Mouse (Mus musculus) kidney, adult 18-20 months (tissue): ENCODE data around the gene Olfr780.
"Not testable (repeated sequence)": the region's sequence is repeated elsewhere in the genome, so short reads cannot be mapped to it uniquely, and the experiment has no call there.

Experiments
- DNase-seq: peaks from one replicate; pipeline ENCODE4 v3.0.0; 2021

Olfr780 gene

DNA sequence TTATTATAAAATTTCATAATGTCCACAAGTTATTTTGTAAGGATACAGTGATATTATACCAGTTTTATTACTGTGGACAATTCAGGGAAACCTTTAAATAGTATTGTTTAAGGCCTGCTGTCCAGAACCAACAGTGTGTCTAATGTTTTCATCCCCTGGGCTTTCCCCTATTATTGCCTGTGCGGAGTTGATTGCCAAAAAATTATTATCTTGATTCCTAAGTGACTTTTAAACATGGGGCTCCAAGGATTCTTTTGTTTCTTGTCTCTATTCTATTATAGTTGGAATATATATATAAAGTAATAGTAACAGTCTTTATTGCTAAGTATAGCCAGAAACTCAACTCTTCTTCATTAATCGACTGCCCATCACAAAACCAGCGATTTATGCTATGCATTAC lies at the start of gene Olfr780:
Olfr780 (plus strand) TSS at position 301 of the 400 bp plus-strand sequence.
- no peak for DNase-seq

DNA sequence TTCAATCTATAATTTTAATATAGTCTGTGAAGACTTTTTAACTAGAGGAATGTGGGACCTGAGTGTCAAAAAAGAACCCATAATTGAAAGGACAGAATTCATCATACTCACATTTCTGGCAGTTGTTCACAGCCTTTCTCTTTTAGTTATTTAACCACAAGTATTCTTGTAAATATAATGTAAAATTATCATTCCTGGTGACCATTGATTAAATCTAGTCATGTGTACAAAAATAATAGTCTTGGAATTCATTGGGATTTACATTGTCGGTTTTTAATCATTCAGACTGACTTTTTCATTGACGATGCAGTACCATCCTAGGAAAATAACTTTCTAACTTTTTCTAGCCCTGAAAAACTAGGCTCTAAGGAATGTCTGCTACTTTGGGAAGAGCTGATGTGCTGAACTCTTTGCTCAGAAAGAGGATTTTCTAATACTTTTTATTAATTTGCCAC lies 46.8 kb upstream of the Olfr780 start, which contains the start of gene Olfr777:
Olfr777 (minus strand) TSS at position 405 of the 455 bp plus-strand sequence.
- no peak for DNase-seq

DNA sequence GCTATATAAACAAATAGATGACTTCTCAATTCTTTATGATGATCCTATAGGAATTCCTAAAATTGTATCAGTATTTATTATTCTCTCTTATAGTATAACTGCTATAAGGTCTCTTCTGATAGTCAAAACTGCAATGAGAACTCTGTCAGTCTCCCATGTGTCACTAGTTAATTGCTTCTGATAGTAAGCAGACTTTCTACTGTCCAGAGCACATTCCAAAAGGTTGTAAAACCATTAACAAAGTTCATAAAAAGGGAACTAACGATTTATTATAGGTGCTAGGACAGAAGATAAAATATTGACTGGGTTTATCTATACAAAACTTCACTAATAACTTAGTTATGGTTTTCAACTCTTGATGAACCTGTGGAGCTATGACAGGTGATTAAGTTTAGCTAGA lies 4.9 kb upstream of the Olfr780 start:
- DNase-seq = not testable (repeated sequence)

DNA sequence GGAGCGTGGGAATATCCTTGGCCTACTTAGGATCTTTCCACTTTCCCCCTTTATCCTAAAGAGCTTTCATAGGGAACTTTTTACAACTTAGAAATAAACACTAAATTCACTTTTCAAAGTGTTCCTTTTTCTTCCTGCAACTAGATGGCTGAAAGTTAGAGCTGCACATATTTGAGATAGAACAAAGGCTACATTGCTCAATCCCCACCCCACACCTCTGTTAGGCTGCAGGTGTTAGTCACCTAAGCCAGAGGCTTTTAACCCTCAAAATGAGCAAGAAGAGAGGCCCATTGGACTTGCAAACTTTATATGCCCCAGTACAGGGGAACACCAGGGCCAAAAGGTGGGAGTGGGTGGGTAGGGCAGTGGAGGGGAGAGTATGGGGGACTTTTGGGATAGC lies 4.4 kb upstream of the Olfr780 start:
- not testable (repeated sequence) for DNase-seq

DNA sequence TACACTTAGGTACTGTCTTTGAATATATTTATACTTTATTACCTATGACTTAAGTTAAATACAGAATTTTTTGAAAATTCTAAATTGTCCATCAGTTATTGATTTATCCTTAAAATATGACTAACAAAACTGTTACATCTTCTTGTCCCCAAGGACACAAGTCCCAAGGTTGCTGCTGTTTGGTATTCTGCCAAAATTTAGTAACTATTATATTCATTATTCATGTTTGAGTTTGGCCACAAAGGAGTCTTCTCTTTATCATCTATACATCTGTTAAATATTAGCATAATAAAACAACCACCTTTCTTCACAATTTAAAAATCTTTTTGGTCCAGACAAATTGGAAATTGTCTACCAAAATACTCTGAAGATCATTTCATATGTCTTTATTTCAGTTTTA lies 10.6 kb downstream of the Olfr780 start, which contains the start of gene Olfr781:
Olfr781 (plus strand) TSS at position 301 of the 400 bp plus-strand sequence.
- DNase-seq = no peak

DNA sequence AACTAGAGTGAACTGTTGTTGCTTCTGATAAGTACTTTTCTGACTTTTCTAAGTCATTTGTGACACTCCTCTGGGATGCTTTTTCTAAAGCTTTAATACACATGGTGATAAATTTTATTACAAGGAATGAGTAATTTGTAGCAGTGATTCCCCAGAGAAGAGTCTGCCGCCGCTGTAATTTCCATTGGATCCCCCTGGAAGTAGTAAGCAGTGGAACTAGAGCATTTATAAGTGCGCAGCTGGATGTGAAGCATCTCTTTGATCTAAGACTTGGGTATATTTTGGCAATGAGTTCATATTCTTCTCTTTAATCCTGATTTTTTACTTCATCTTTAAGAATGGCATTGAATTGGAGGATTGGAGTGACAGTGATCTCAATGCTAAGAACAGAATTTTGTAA lies 30.6 kb downstream of the Olfr780 start, which contains the start of gene Olfr782:
Olfr782 (plus strand) TSS at position 301 of the 400 bp plus-strand sequence.
- DNase-seq = no peak

DNA sequence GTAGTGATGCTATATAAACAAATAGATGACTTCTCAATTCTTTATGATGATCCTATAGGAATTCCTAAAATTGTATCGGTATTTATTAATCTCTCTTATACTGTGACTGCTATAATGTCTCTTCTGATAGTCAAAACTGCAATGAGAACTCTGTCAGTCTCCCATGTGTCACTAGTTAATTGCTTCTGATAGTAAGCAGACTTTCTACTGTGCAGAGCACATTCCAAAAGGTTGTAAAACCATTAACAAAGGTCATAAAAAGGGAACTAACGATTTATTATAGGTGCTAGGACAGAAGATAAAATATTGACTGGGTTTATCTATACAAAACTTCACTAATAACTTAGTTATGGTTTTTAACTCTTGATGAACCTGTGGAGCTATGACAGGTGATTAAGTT lies 34.6 kb downstream of the Olfr780 start:
- not testable (repeated sequence) for DNase-seq

DNA sequence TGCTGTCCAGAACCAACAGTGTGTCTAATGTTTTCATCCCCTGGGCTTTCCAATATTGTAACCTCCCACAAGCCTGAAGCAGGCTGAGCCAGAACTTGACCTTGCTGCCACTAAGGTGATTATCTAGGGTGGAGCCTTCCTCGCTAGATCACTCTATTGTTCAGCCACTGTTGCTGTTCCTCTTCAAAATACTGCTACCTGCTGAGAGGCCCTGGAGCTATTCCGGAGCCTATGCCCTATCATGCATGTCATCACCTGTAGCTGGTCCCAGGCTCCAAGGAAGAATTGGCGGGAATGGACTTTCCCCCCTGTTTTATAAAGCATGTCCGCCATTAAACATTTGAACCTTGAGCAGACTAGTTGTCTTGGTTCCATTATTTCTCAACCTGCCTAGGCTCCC lies 38.6 kb downstream of the Olfr780 start:
- DNase-seq = not testable (repeated sequence)

DNA sequence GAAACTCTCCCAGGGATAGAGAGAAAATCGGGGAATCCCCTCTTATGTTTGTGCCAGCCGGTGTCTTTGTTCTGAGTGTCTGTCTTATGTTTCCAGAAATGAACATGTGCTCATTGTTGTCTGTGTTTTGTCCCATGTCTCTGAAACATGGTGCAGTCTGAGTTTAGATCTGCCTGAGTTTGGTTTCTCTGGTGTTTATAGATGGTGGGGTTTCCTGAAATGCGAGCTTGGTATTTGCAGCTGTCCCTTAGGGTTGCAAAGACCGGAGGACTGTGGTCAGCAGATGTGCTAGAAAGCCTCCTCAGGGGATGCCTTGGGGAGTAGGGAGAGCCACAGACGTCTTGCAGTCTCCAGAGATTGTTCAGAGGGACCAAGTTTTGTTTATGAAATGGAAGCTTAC lies 39.4 kb downstream of the Olfr780 start:
- DNase-seq = no peak
